Mouse (Mus musculus) thymus, adult 2 months (tissue): ENCODE results near the gene Gm10273.

ENCODE experiments used
- CTCF ChIP-seq: fragments of 200-500 bp; IDR thresholded peaks from 2 replicates; pipeline ENCODE4 v1.5.1; 2012; ENCODE audit warnings: mild to moderate bottlenecking, control low read depth, low read length, moderate library complexity, borderline replicate concordance; ENCODE audit not compliant: control insufficient read depth, poor library complexity, insufficient read depth; ENCODE audit errors: extremely low read depth
- POLR2A ChIP-seq: fragments of 200-500 bp; IDR thresholded peaks from 2 replicates; pipeline ENCODE4 v1.6.1; 2012; ENCODE audit warnings: mild to moderate bottlenecking, low read length, control low read depth, moderate library complexity; ENCODE audit not compliant: control insufficient read depth, poor library complexity, insufficient read depth; ENCODE audit errors: extremely low read depth

GRCm38 (mm10) chr10:59444635-59445034 lies 49.2 kb downstream of the Gm10273 start:
- TF ChIP-seq CTCF (no peak), POLR2A (no peak)
